Mouse (Mus musculus) cerebral cortex, adult 2 months (tissue): ENCODE data around the gene Gm45783.

Experiments
- WGBS: fragments of 180-500 bp; shearing (Covaris S2); methylation state at CpG from one replicate; pipeline ENCODE4 v1.1.7; 2018; 5-methylcytosine and 5-hydroxymethylcytosine counted together

The Gm45783 gene

GRCm38 (mm10) chr7:7374431-7374830 lies at the start of gene Gm45783:
Gm45783 (minus strand) TSS chr7:7374573.
- WGBS, result 59% methylated on average over 12 of the region's 12 CpGs

DNA sequence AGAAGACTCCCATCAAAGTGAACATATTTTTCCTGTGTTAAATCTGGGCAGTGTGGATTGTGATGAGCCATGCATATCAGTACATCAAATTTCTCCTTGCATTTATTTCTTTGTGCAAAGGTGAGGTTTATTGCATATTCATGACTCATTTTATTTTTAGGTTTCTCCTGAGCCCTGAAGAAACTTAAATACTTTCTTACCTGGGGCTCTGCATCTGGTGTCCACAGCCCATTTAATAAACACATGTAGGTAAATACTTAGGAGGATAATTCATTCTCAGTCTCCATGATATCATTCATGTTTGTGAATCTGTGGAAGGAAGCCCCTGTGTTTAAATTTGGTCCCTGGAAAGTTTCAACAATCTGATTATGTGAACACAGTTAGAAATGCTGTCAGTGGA lies 25.2 kb upstream of the Gm45783 start, which contains the start of gene Vmn2r31:
Gene Vmn2r31, minus strand, starts transcription at position 101 of the 400 bp plus-strand sequence.

DNA sequence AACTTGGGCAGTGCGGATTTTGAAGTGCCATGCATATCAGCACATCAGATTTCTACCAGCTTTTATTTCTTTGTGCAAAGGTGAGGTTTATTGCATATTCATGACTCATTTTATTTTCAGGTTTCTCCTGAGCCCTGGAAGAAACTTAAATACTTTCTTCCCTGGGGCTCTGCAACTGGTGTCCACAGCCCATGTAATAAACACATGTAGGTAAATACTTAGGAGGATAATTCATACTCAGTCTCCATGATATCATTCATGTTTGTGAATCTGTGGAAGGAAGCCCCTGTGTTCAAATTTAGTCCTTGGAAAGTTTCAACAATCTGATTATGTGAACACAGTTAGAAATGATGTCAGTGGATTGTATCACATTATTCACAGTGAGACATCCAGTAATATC lies 36.9 kb downstream of the Gm45783 start, which contains the start of gene Vmn2r30:
Gene Vmn2r30, minus strand, starts transcription at position 101 of the 400 bp plus-strand sequence.
- 50% methylated on average over 1 of the region's 1 CpGs for WGBS

- WGBS, result 69% methylated on average over 16 of the region's 16 CpGs
Observed at GRCm38 (mm10) chr7:7295595-7295994, 78.8 kb downstream of the Gm45783 start.
